Mouse (Mus musculus): ENCODE measurements around the gene Pld3.
"Not testable (repeated sequence)": the region's sequence is repeated elsewhere in the genome, so short reads cannot be mapped to it uniquely, and the experiment has no call there.

The Pld3 gene

DNA sequence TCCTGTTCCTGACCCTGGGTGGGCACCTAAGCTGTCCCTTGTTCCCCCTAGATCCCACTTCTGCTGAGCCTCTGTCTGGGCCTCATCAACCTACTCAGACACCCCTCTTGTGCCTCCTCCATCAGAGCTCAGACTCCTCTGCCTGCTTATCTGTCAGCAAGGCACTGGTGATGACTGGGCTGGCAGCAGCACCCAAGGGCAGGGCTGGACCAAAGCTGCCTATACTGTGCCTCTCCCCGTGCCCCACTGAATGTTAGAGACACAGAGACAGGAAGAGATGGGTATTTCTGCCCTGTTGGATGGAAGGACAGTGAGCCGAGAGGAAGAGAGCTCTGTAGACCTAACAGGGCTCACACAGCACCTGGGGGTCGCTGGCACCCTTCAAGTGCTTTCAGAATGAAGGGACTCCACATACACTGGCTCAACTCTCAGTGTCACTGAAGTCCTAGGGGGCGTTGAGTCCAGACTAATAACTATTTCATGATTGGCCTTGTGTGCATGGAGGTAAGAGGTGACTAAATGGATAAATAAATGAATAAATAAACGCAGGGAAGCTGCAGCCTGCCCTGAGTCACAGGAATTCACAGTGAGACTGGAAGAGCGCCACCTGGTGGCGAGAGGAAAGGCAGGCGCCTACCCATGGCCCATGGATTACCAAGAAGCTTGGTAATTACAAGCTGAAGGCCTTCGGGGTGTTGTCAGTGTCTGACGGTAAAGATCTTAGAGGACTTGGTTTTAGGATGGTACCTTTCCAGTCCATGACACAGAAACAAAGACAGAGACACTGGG is 26.8 kb downstream of the Pld3 start:
- peak in 1 of 2 experiments; percentile 77 for DNase-seq (ENCODE audit: low spot score in 2 of 2)

DNA sequence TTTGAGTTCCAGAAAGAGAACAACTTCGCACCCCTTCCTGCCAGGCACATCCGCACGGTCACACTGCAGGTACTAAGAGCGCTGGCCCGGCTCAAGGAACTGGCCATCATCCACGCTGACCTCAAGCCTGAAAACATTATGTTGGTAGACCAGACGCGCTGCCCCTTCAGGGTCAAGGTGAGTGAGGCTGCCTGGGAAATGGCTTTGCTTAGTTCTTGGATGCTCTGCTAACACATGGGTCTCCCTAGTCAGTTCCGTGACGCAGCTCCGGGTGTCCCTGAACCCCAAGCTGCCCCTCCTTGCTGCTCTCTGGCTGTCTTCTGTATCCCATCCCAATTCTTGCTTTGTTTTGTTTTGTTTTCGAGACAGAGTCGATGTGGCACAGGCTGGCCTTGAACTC is 29.2 kb downstream of the Pld3 start:
- DNase-seq (ENCODE audit: low spot score in 2 of 2), result no peak

DNA sequence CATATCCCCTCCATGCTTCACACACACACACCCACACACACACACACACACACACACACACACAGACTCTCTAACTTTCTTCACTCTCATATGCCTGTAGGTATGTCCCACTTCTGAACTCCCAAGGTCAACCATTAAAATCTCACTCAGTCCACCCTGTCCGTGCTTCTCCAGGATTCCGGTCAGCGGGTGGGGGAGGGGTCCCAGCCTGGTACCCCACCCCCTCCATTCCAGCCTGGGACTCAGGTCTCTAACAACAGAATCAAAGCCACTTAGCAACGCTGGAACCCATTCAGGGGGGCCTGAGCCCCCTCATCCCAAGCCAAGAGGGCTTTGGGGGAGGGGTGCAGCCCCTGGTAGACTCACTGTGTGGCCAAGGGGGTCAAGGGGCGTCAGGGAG is 30.1 kb downstream of the Pld3 start, which contains the start of gene Hipk4:
Gene Hipk4 (plus strand): TSS at position 301 of the 400 bp plus-strand sequence.
- DNase-seq (ENCODE audit: low spot score in 2 of 2), result no peak

DNA sequence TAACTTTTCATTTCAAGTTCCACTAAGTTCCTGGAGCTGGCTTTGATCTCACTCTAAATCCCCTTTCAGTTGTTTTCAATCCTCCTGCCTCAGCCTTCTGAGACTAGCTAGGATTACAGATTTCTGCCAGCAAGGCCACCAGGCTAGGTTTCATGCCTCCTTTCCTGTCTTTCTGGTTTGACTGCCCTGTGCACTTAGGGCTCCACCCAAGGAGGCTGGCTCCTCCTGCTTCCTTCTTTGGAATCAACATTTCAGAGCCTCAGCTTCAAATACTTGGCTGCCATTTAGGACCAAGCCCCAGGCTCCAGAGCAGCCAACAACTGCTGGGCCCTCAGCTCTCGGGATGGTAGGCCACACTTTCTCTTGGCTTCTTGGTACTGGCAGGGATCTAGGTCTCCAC is 32.4 kb downstream of the Pld3 start:
- DNase-seq (ENCODE audit: low spot score in 2 of 2), result no peak

DNA sequence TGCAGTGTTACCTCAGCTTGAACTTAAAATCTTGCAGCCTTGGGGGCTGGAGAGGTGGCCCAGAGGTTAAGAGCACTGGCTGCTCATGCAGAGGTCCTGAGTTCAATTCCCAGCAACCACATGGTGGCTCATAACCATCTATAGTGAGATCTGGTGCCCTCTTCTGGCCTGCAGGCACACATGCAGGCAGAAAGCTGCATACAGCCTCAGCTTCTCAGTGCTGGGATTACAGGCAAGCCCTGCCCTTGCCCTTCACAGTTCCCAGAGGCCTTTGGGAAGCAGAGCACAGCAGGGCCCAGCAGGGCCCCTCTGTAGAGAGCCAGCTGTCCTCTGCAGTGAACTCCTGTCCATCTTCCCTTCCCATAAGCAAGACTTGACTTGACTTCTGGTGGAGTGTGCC is 32.9 kb downstream of the Pld3 start:
- DNase-seq (ENCODE audit: low spot score in 2 of 2), result no peak

DNA sequence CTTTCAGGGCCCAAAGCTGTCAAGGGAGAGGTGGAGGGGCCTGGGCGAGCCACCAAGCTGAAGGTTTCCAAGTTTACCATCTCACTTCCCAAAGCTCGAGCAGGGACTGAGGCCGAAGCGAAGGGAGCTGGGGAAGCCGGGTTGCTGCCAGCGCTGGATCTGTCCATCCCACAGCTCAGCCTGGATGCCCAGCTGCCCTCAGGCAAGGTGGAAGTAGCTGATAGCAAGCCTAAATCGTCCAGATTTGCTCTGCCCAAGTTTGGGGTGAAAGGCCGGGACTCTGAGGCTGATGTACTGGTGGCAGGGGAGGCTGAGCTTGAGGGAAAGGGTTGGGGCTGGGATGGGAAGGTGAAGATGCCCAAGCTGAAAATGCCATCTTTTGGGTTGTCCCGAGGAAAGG is 34.7 kb downstream of the Pld3 start:
- DNase-seq (ENCODE audit: low spot score in 2 of 2), result no peak

DNA sequence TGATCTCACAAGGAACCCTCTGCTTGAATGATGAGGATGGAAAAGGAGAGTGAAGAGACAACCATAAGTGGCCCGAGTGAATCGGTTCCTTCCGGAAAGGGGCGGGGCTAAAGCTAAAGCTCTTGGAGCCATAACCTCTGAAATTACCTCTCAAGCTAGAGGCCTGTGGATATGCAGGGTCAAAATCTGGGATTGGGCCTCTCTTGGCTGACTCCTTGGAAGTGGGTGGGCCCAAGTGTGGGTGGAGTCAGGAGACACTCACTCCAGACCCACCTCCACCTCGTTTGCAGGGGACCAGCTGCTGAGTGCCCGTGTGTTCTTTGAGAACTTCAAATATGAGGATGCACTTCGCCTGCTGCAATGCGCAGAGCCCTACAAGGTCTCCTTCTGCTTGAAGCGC is 38.1 kb downstream of the Pld3 start:
- no peak for DNase-seq (ENCODE audit: low spot score in 2 of 2)

DNA sequence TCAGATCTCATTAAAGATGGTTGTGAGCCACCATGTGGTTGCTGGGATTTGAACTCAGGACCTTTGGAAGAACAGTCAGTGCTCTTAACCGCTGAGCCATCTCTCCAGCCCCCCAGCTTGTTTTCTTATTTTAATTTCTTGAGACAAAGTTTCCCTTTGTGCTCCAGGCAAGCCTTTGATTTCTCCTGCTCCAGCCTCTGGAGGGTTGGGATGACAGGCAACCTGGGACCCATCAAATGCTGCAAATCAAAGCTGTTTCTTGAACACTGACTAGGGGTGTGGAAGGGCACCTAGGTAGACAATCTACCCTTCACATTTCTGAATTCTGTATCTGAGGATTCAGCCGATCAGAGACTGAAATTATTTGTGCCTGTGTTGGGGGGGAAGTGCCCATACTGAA is 42.2 kb downstream of the Pld3 start:
- no peak for DNase-seq (ENCODE audit: low spot score in 2 of 2)

DNA sequence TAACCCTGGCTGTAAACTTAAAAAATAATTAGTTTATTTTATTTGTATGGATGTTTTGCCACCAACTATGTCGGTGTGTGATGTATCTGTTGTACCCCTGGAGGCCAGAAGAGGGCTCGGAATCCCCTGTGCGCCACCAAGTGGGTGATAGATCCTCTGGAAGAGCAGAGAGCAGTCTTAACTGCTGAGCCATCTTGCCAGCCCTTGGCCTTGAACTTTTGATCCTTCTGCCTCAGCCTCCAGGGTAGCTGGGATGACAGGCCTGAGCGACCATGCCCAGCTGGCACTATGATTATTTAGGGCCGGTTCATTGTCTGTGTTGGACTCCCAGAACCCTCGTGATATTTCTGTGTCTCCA is 44.4 kb downstream of the Pld3 start:
- no peak for DNase-seq (ENCODE audit: low spot score in 2 of 2)

DNA sequence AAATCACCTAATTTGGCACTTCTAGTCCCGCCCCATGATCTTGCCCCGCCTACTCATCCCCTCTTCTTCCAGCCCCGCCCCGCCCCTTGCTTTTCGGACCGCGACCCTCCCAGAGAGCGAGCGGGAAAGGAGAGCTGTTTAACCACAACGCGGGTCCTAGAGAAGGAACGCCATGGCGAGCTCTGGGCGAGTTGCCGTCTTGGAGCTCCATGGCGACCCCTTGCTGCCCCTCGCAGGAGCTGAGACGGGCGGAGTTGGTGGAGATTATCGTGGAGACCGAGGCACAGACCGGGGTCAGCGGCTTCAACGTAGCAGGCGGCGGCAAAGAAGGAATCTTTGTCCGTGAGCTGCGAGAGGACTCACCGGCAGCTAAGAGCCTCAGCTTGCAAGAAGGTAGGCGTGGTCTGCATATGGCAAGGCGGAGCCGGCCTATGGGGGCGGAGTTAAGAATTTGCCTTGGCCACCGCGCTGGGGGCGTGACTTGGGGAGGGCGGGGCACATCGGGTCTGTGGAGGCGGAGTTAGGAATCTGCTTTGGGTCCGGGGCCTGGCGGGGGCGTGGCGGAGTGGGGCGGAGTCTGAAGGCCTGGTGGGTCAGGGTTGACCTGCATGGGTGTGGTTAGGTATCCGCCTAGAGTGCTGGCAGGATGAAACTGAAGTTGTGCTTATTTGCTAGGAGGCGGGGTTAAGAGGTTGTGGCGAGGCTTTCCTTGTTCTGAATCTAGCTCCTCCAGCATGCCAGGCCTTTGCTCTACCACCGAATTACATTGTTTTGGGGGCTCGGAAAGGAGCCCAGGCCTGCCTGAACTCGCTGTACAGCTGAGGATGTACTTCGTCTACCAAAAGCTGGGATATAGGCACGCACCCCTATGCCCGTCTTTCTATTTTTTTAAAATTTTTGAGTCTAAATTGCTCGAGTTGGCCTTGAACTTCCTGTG is 45.0 kb downstream of the Pld3 start:
- DNase-seq (ENCODE audit: low spot score in 2 of 2), result peak; percentile 88 to 89

DNA sequence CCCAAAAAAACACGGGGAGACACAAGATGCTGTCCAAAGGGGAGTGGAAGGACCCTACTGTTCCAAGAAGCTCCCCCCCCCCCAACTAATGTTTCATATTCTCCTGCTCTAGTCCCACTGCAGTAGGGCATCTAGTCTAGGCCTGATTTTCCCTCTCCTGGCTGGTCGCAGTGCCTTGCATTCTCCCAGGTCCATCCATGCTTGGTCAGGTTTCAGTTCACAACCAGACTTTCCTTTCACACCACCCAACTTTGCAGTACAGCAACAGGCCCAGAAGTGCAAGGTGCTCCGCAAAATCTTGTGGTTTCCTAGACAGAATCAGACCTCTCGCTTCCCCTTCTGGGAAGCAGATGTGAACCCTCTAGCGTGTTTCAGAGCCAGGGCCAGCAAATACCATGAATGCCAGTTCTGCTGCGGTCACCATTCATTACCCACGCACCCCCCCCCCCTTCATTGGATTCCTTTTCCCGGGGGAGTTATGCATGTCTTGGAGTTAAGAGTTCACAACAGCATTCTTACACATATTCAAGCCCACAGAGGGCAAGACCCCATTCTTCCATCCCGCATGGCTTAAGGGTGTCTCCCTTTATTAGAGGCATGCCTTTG is 46.1 kb downstream of the Pld3 start:
- no peak for DNase-seq (ENCODE audit: low spot score in 2 of 2)

DNA sequence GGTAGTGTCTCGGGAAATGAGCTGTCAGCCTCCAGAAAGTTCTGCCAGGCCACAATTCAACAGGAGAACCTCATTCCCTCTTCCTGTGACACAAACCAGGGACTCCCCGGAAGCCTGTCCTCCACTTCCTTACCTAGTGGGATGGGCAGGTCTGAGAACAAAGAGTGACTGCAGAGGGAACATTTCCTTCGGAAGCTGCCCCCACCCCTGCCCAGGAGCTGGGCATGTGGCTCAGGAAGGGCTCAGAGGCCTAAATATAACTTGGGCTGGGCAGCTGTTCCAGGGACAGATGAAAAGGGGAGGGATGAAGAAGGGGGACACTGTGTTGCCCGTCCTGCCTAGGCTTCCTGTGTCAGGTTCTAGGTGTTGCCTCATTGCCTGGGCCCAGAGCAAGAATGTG is 51.4 kb downstream of the Pld3 start:
- DNase-seq (ENCODE audit: low spot score in 2 of 2), result no peak

DNA sequence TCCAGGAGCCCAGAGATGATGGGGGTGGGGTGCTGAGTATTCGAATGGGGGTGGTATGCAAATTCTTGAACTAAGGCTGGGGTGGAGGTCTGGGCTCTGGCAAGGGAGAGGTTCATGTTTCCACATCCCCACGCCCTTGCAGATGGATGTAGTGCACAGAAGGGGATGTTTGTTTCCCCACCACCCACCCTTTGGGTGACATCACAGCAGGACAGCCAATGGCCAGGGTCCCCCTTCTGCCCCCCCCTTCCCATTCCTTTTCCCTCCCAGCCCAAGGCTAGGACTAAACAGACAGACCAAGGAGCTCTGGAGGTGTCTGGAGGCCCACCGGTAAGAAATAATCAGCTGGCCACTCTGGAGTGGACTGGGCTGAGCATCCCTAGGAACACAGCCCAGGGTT is 54.0 kb downstream of the Pld3 start, which contains the start of gene Prx:
Gene Prx (plus strand): TSS at position 289 of the 400 bp plus-strand sequence.
- DNase-seq (ENCODE audit: low spot score in 2 of 2), result no peak

DNA sequence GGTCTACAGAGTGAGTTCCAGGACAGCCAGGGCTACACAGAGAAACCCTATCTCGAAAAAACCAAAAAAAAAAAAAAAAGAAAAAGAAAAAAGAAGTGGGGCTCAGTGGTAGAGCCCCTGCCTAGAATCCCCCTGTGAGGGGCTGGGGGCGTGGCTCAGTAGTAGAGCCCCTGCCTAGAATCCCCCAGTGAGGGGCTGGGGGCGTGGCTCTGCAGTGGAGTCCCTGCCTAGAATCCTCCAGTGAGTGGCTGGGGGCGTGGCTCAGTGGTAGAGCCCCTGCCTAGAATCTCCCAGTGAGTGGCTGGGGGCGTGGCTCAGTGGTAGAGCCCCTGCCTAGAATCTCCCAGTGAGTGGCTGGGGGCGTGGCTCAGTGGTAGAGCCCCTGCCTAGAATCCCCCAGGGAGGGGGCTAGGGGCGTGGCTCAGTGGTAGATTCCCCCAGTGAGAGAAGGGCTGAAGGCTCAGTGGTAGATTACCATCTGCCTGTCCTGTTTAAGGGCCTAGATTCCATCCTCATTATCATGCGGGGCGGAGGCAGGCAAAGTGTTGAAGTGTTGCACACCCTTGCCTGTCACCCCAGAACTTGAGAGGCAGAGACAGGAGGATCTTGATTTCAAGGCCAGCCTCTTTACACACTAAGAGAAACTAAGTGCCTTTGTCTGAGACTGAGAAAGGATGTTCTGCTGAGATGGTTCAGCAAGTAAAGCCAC is 58.2 kb downstream of the Pld3 start:
- not testable (repeated sequence) for DNase-seq (ENCODE audit: low spot score in 2 of 2)

DNA sequence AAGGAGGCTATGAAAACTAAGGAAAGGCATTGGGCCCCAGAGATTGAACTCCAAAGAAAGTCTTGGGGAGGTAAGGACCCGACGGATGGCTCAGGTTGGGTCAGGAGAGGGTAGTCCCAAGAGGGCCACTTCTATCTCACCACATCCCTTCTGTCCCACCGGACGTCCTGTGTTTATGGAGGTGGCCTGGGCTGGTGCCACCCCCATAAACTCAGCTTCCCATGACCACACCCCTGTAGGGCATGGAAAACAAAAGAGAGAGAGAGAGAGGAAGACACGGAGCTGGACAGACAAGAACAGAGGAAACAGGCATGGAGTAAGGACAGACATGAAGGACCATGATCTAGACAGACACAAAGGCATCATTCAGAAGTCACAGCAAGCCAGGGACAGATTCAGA is 59.6 kb downstream of the Pld3 start:
- DNase-seq (ENCODE audit: low spot score in 2 of 2), result no peak

DNA sequence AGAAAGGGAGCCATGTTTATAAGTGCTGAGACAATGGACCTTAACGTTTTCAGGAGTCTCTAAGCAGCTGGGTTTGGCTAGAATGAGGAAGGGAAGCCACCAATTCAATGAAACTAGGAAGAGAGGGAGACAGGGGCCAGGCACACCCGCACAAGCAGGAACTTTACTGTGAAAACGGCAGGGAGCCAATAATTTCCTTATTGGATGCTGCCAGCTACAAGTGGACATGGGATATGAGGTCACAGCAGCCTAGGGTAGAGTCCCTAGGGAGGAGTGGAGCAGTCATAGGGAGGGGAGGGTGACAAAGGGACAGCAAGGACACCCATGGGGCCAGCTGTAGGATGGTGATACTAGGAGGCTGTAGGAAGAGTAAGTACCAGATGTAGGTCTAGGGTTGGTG is 60.0 kb downstream of the Pld3 start:
- DNase-seq (ENCODE audit: low spot score in 2 of 2), result no peak

DNA sequence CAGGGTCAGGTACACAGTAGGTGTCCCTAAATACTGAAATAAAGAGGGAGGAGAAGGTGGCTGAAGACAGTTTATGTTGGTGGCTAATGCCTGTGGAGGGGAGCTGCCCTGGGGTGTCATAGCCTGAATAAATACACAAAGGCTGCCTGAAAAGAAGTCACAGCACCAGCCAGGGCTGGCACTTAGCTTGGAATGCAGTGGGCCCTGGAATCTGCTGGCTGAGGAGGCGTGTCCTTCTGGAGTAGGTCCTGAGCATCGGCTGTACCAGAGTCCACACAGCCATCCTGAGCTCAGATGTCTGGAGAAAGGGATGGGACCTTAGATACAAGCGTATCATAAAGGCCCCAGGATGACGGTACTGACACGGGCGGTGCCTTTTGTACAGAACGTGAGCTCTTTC is 61.2 kb downstream of the Pld3 start:
- no peak for DNase-seq (ENCODE audit: low spot score in 2 of 2)

DNA sequence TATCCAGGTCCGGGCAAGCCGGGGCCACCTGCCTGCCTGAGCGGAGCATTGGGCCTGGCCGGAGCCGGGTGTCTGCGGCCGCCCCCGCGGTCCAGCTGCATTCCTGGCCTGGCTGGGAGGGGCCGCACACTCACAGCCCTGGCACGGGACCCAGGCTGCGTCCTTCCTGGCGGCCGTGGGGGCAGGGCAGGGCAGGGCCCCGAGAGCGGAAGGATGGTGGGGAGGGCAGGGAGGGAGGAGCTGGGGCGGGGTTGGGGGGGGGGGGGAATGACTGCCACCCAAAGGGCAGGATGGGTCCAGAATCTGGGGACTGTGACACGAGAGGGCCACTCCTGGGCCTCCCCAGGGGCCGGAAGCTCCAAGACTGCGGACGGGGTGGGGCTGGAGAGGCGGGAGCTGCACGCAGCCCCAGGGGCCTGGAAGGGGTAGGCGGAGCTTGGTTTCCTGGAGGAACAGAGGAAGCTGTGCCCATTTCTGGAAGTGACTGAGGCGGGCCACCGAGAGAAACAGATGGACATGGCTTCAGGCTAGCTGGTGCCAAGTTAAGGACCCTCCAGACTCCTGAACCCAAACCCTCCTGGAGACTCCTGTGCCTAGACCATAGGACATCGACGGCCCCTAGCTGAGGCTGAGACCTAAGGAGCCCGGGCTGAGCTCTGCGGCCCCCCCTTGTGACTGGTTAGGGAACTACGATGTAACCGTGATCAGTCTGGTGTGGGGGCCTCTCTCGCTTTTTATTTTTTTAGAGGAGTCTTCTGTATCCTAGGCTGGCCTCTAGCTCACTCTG is 62.3 kb downstream of the Pld3 start:
- DNase-seq (ENCODE audit: low spot score in 2 of 2), result peak; percentile 74 to 78

DNA sequence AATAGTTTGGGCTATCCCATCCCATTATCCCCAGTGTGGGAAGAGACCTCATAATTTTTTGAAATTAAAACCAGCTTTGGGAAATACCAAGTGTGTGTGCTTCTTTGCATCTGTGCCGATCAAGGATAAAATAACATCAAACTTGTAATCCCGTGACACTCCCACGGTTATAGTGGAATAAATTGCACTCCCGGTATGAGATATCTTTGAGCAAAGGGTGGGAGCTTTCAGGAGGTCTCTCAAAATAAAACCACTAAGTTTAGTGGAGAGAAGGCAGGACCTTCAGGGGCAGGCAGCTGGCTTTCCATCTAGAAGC is 62.8 kb downstream of the Pld3 start:
- no peak for DNase-seq (ENCODE audit: low spot score in 2 of 2)

DNA sequence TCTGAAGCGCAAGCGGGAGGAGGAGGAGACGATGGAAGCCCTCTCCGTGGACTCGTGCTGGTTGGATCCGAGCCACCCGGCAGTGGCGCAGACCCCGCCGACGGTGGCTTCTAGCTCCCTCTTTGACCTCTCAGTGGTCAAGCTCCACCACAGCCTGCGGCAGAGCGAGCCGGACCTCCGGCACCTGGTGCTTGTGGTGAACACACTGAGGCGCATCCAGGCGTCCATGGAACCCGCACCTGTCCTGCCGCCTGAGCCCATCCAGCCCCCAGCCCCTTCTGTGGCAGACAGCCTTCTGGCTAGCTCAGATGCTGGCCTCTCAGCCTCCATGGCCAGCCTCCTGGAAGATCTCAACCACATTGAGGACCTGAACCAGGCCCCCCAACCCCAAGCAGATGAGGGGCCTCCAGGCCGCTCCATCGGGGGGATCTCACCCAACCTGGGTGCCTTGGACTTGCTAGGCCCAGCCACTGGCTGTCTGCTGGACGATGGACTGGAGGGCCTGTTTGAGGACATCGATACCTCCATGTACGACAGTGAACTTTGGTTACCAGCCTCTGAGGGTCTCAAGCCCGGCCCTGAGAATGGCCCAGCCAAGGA is 63.6 kb downstream of the Pld3 start:
- no peak for DNase-seq (ENCODE audit: low spot score in 2 of 2)
